Mouse (Mus musculus) layer of hippocampus, adult 9-11 months (tissue): ENCODE measurements around the gene Galnt7.

ENCODE experiments used
- DNase-seq: peaks from one replicate; pipeline ENCODE4 v3.0.0; 2022

The Galnt7 gene

DNA sequence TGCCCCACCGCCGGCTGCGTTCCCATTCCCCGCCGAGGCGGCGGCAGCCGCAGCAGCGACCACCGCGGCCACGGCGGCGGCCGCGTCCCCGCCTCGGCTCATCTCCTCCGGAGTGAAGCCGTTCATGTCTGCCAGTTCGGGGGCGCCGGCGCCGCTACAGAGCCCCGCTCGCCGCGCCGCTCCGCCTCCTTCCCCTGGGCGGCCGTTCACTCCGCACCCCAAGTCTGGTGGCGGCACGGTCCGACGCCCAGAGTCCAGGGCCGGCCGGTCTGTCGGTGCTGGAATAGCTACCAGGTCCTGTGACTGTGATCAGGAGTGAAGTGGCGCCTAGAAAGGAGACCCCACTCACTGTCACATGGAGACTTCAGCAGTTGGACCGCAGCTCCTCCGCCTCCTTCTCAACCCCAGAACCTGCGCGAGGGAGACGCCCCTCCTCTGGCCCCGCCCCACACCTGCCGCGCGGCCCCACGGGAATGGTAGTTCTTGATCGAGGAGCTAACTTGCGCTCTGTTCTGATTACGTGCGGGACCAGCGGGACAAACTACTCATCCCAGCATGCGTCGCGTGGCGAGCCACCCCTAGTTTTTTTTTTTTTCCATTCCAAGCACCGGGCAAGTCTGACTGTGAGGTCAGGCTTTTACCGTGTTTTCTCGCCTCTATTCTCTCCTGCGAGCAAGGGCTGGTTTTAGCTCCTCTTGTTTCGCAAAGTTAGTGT, 165.2 kb downstream of the Galnt7 start, which contains the start of gene Sap30:
Sap30 (minus strand) TSS at position 420 of the 715 bp plus-strand sequence.
- DNase-seq = peak; percentile 97

DNA sequence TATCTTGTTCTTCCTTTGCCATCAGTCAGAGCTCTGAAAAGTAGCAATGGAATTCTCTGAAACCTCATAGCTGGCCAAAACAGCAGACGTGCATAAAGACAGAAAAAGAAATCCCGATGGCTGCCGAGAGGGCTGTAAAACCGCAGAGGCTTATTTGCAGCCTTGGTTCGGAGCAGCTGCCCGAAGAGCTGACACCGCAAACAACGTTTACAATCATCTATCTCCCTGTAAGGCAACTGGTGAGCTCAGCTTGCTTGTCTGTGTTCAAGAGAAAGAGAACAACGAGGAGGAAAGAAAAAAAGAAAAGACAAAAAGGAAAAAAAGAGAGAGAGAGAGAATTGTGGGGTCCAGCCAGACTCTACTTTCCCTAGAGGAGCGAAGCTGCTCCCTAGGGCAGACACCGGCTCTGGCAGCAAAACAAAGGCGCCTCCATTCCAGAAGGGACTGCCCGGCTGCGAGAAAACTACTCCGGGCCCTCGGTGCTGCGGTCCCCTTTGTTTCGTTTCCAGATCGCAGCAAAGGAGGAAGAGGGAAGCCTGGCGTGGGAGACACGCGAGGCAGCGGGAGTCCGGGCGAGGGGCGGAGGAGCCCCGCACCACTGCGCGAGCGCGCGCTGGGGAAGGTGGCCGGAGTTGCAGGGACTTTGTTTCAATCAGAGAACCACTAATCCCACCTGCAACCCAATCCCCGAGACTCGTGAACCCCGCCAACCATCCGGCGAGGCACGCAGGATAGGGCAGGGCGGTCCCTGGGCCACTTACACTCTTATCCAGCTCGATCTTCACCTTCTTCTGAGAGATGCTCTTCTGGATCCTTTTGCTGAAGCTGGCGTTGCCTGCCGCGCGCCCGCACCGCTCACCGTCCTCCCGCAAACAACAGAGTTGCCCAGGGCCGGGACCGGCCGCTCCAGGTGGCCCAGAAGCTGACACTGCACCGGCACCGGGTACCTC, 166.1 kb downstream of the Galnt7 start:
- peak; percentile 17 for DNase-seq

DNA sequence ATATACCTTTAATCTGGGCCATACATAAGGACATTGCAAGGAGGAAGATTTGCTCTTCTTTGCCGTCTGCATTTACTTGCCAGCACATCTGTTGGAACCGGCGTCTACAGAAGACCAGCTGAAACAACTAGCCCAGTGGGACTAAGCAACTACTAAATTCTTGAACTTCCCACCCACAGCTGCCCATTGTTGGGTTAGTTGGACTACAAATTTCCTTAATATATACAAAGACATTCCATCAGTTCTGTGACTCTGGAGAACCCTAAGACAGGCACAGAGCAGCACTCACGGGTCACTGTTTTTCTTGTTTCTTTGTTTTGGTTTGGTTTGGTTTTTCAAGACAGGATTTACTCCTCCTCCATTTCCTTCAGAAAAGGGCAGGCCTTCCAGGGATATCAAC, 172.2 kb downstream of the Galnt7 start:
- no peak for DNase-seq

DNA sequence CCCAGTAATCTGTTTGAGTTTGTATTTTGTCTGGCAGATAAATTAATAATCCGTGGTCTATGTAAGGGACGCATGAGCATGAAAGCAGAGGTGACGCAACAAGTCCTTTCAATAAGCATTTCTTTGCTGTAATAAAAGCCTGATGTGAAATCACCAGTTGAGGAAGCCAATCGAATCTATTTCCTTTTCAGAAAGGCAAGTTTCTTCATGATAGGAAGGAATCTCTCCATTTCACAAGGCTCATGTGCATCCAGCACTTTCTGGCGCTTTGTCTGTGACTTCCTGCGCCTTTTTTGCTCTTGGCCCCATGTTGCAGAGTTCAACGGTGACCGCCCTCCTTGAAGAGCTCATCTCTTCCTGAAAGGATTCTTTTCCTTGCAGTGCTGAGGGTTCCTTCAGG, 173.1 kb downstream of the Galnt7 start:
- DNase-seq = no peak

GRCm38 (mm10) chr8:57478406-57478805, 174.4 kb downstream of the Galnt7 start:
- no peak for DNase-seq
